Mouse (Mus musculus) hindbrain, embryonic 11.5 days (tissue): ENCODE data around the gene Tbc1d22a. TPM values are rescaled to one million over a fixed set of nuclear protein-coding genes. Genes with fewer than 3 reads are reported as not detected.
"Not testable (repeated sequence)": the region's sequence is repeated elsewhere in the genome, so short reads cannot be mapped to it uniquely, and the experiment has no call there.

Source experiments
- ATAC-seq: fragments of 200-750 bp; cut with Nextera tagmentation; 2 replicates; pipeline ENCODE4 v1.8.0; 2017; ENCODE audit warnings: mild to moderate bottlenecking, moderate TSS enrichment, moderate library complexity; ENCODE audit not compliant: low FRiP score
- DNase-seq: peaks from one replicate; pipeline ENCODE4 v3.0.0-alpha.2; 2015; ENCODE audit warnings: low spot score
- H3K27ac ChIP-seq: fragments of 300-500 bp; sonication (generic); 2 replicates; pipeline ENCODE4 v1.5.1; 2014; ENCODE audit warnings: mild to moderate bottlenecking, low read depth, low read length
- H3K27me3 ChIP-seq: fragments of 300-500 bp; sonication (generic); 2 replicates; pipeline ENCODE4 v1.6.1; 2014; ENCODE audit warnings: mild to moderate bottlenecking, low read length, moderate library complexity, mixed read lengths; ENCODE audit not compliant: control insufficient read depth, insufficient read depth
- H3K36me3 ChIP-seq: fragments of 300-500 bp; sonication (generic); 2 replicates; pipeline ENCODE4 v1.6.1; 2014; ENCODE audit warnings: mild to moderate bottlenecking, low read length, moderate library complexity, mixed read lengths; ENCODE audit not compliant: control insufficient read depth, insufficient read depth
- H3K4me1 ChIP-seq: fragments of 300-500 bp; sonication (generic); replicated peaks from 2 replicates; pipeline ENCODE4 v1.6.1; 2014; ENCODE audit warnings: low read length, mixed read lengths; ENCODE audit not compliant: control insufficient read depth, insufficient read depth
- H3K4me2 ChIP-seq: fragments of 300-500 bp; sonication (generic); replicated peaks from 2 replicates; pipeline ENCODE4 v1.6.1; 2014; ENCODE audit warnings: mild to moderate bottlenecking, low read depth, low read length
- H3K4me3 ChIP-seq: fragments of 300-500 bp; sonication (generic); 2 replicates; pipeline ENCODE4 v1.5.1; 2014; ENCODE audit warnings: low read depth, low read length
- H3K9ac ChIP-seq: fragments of 300-500 bp; sonication (generic); 2 replicates; pipeline ENCODE4 v1.6.1; 2014; ENCODE audit warnings: low read depth, low read length
- H3K9me3 ChIP-seq: fragments of 300-500 bp; sonication (generic); 2 replicates; pipeline ENCODE4 v1.6.1; 2016; ENCODE audit warnings: low read length; ENCODE audit not compliant: control insufficient read depth
- WGBS: fragments of 180-500 bp; shearing (Covaris S2); extraction: QIAGEN DNeasy Blood & Tissue Kit; methylation state at CpG from one replicate; pipeline ENCODE4 v1.1.7; 2014; 5-methylcytosine and 5-hydroxymethylcytosine counted together
- polyA plus RNA-seq: library from polyadenylated mRNA; unstranded; fragments of >200 nt; fragmentation: Nextera tagmentation; extraction: Ambion mirVana; gene quantifications from 2 replicates; pipeline ENCODE4 v1.2.1, GENCODE M21; 2014

Gene Tbc1d22a
- polyA plus RNA-seq, 1 experiment from 2014 or later = 7.3 TPM

- not testable (repeated sequence) for H3K4me2 ChIP-seq, H3K27ac ChIP-seq, H3K36me3 ChIP-seq, DNase-seq, H3K27me3 ChIP-seq, H3K9ac ChIP-seq, H3K9me3 ChIP-seq, H3K4me3 ChIP-seq, H3K4me1 ChIP-seq
- ATAC-seq = peak; percentile 90
- 71% methylated on average over 55 of the region's 55 CpGs for WGBS
Measured at GRCm38 (mm10) chr15:86194676-86195453, 19.4 kb upstream of the Tbc1d22a start.

GRCm38 (mm10) chr15:86199052-86199451 is 15.2 kb upstream of the Tbc1d22a start:
- DNase-seq (no peak), ATAC-seq (no peak)
- WGBS = 88% methylated on average over 5 of the region's 5 CpGs
- H3K27me3 ChIP-seq = no peaks in the 10 kb centered on the region
- no peaks in the 10 kb centered on the region for H3K36me3 ChIP-seq
- H3K9ac ChIP-seq = no peak overlapping the region
- H3K4me2 ChIP-seq = no peak overlapping the region
- H3K9me3 ChIP-seq = no peaks in the 10 kb centered on the region
- H3K27ac ChIP-seq = no peak overlapping the region
- H3K4me1 ChIP-seq = no peaks in the 10 kb centered on the region
- H3K4me3 ChIP-seq = no peak overlapping the region

GRCm38 (mm10) chr15:86199482-86199881 is 14.8 kb upstream of the Tbc1d22a start:
- Histone ChIP-seq H3K4me2 (no peak overlapping the region), H3K36me3 (no peaks in the 10 kb centered on the region), H3K4me1 (no peaks in the 10 kb centered on the region), H3K27ac (no peak overlapping the region), H3K27me3 (no peaks in the 10 kb centered on the region), H3K9me3 (no peaks in the 10 kb centered on the region), H3K9ac (no peak overlapping the region), H3K4me3 (no peak overlapping the region)
- ATAC-seq = no peak
- DNase-seq = no peak
- 73% methylated on average over 4 of the region's 4 CpGs for WGBS

- DNase-seq = no peak
- 46% methylated on average over 4 of the region's 4 CpGs for WGBS
Measured at GRCm38 (mm10) chr15:86200169-86200568, 14.1 kb upstream of the Tbc1d22a start.

GRCm38 (mm10) chr15:86201095-86201494 is 13.2 kb upstream of the Tbc1d22a start:
- ATAC-seq (no peak), DNase-seq (no peak)
- no peak overlapping the region for H3K4me3 ChIP-seq
- no peaks in the 10 kb centered on the region for H3K4me1 ChIP-seq
- no peaks in the 10 kb centered on the region for H3K27me3 ChIP-seq
- H3K9ac ChIP-seq = no peak overlapping the region
- no peaks in the 10 kb centered on the region for H3K9me3 ChIP-seq
- H3K36me3 ChIP-seq = no peaks in the 10 kb centered on the region
- H3K27ac ChIP-seq = no peak overlapping the region
- H3K4me2 ChIP-seq = no peak overlapping the region
- WGBS = 38% methylated on average over 4 of the region's 4 CpGs

More at GRCm38 (mm10) chr15:86200169-86200568, 14.1 kb upstream of the Tbc1d22a start:
- no peak overlapping the region for H3K4me2 ChIP-seq
- no peak overlapping the region for H3K4me3 ChIP-seq
- H3K4me1 ChIP-seq = no peaks in the 10 kb centered on the region
- no peaks in the 10 kb centered on the region for H3K36me3 ChIP-seq
- H3K27me3 ChIP-seq = no peaks in the 10 kb centered on the region
- no peak overlapping the region for H3K27ac ChIP-seq
- no peak overlapping the region for H3K9ac ChIP-seq
- no peaks in the 10 kb centered on the region for H3K9me3 ChIP-seq
- ATAC-seq = no peak

- ATAC-seq (no peak), DNase-seq (no peak)
- Histone ChIP-seq H3K9me3 (no peaks in the 10 kb centered on the region), H3K9ac (no peak overlapping the region), H3K36me3 (no peaks in the 10 kb centered on the region), H3K4me3 (no peak overlapping the region), H3K4me2 (no peak overlapping the region), H3K27ac (no peak overlapping the region), H3K4me1 (no peaks in the 10 kb centered on the region), H3K27me3 (no peaks in the 10 kb centered on the region)
- 75% methylated on average over 9 of the region's 9 CpGs for WGBS
Measured at GRCm38 (mm10) chr15:86201696-86202330, 12.4 kb upstream of the Tbc1d22a start.

GRCm38 (mm10) chr15:86202640-86203039 is 11.6 kb upstream of the Tbc1d22a start:
- H3K9me3 ChIP-seq = no peaks in the 10 kb centered on the region
- WGBS = 63% methylated on average over 6 of the region's 6 CpGs
- H3K27ac ChIP-seq = no peak overlapping the region
- no peaks in the 10 kb centered on the region for H3K27me3 ChIP-seq
- no peak overlapping the region for H3K4me3 ChIP-seq
- no peaks in the 10 kb centered on the region for H3K36me3 ChIP-seq
- no peak for DNase-seq
- no peak overlapping the region for H3K9ac ChIP-seq
- no peaks in the 10 kb centered on the region for H3K4me1 ChIP-seq
- H3K4me2 ChIP-seq = no peak overlapping the region
- no peak for ATAC-seq

GRCm38 (mm10) chr15:86203292-86203793 is 10.9 kb upstream of the Tbc1d22a start:
- H3K9ac ChIP-seq = no peak overlapping the region
- no peak for ATAC-seq
- no peak overlapping the region for H3K4me3 ChIP-seq
- H3K36me3 ChIP-seq = no peaks in the 10 kb centered on the region
- H3K4me1 ChIP-seq = no peaks in the 10 kb centered on the region
- H3K27me3 ChIP-seq = no peaks in the 10 kb centered on the region
- no peak for DNase-seq
- H3K27ac ChIP-seq = no peak overlapping the region
- no peak overlapping the region for H3K4me2 ChIP-seq
- 84% methylated on average over 7 of the region's 7 CpGs for WGBS
- H3K9me3 ChIP-seq = no peaks in the 10 kb centered on the region
